Mouse (Mus musculus) myocyte (in vitro differentiated cells): ENCODE measurements at regions not wholly inside any gene's neighbourhood (a gene's known extent, or its start where the extent isn't known, plus 50 kb on each side); places are given as distances from the start of the nearest gene placed in this dataset.

Source experiments
- MAX ChIP-seq: IDR thresholded peaks from one replicate; pipeline ENCODE4 v1.6.1; 2011; ENCODE audit warnings: low read depth, mild to moderate bottlenecking, control low read depth
- POLR2A ChIP-seq: IDR thresholded peaks from one replicate; pipeline ENCODE4 v1.6.1; 2011; ENCODE audit warnings: low read depth, mild to moderate bottlenecking, control low read depth, moderate library complexity; ENCODE audit not compliant: insufficient read length
- POLR2AphosphoS2 ChIP-seq: IDR thresholded peaks from one replicate; pipeline ENCODE4 v1.6.1; 2011; ENCODE audit warnings: low read depth, control low read depth; ENCODE audit not compliant: insufficient read length
- USF1 ChIP-seq: IDR thresholded peaks from one replicate; pipeline ENCODE4 v1.6.1; 2011; ENCODE audit warnings: low read depth, mild to moderate bottlenecking, control low read depth, moderate library complexity

- TF ChIP-seq MAX (no peak), POLR2A (no peak), POLR2AphosphoS2 (no peak), USF1 (no peak)
Observed at GRCm38 (mm10) chr4:9141946-9142683, 903.3 kb upstream of the Car8 start.
